Mouse (Mus musculus): ENCODE data around the gene Creb3l2. TPM values are rescaled to one million over a fixed set of nuclear protein-coding genes. Genes with fewer than 3 reads are reported as not detected.

The Creb3l2 gene
- total RNA-seq, 2 experiments from 2014 or later, result 71.3 to 78.3 TPM

DNA sequence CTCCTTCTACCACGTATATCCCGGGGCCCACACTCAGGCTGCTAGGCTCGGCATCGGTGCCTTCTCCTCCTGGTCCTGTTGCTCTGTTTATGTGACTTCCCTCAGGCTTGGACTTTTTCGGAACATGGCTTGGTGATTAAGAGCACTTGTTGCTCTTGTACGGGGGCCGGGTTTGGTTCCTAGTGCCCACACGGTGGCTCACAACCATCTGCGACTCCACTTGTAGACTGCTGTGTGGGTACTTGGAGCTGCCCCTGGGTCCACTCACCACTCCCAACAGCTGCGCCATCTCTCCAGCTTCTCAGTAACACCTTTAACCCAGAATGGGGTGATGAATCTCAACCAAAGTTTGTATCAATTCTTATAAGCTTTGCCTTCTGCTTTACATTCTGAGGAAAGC is 27.4 kb downstream of the Creb3l2 start:
- no peak for DNase-seq (ENCODE audit: low spot score in 2 of 2)

DNA sequence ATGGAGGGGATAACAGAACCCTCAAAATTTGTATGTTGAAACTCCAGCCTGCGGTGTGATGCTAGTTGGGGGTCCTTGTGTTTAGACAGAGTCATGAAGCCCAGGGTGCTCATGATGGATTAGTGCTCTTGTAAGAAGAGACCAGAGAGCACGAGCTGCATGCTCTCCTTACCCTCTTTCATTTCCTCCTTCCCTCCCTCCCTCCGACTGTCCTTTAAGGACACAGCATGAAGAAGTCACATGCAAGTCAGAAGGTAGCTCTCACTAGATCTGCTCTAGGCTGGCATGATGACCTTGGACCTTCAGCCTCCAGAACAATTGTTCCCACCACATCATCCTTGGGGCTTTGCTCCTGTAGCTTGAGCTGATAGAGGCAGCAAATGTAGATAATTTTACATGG is 30.2 kb downstream of the Creb3l2 start:
- DNase-seq (ENCODE audit: low spot score in 2 of 2), result no peak

DNA sequence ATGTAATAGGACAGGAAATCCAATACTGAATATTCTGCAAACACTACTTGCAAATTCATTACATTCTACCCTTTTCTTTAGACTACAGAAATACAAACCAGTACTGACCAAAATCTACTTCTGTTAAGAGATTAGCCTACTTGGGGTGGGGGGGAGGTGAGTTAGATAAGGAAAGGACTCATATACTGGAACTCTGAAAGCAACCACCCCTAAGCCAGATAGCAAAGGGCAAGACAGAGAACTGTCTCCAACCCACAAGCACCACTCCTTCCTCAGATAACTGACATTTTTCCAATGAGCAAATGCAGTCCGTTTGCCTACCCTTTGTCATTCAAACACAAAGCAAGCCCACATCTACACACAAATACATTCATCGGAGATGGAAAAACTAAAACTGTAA is 32.1 kb downstream of the Creb3l2 start:
- no peak for DNase-seq (ENCODE audit: low spot score in 2 of 2)

DNA sequence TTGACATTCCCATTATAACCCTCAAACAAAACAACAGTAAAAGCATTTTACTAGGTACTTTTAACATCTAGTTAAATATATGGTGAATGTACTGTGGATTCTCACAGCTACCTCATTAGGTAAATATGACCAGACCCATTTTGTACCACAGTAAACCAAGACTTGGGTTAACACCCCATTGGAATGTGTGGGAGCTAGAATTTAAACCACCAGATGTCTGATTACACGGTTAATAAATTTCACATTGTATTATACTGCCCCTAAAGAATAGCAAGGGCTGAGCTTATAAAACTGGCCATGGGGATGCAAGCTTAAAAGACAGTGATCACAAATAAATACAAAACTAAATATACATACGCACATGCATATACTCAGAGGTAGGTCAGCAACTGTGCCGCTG is 34.1 kb downstream of the Creb3l2 start:
- no peak for DNase-seq (ENCODE audit: low spot score in 2 of 2)

DNA sequence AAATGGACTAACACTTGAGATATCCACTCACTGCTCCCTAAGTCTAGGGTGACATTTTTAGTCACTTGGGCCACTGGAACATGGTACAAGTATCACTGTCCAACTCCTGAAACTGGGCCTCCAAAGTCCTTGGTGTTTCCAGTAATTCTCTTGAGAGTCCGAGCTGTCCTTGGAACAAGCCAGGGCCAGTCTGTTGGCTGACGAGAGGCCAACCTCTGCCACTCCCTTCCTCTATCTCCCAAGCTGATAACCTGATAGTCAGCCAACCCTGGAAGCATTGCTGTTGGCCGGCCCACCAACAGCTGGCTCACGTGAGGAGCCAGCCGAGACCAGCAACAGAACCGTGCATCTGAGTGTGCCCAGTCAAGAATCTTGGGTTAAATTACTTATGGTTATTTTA is 35.0 kb downstream of the Creb3l2 start:
- no peak for DNase-seq (ENCODE audit: low spot score in 2 of 2)

DNA sequence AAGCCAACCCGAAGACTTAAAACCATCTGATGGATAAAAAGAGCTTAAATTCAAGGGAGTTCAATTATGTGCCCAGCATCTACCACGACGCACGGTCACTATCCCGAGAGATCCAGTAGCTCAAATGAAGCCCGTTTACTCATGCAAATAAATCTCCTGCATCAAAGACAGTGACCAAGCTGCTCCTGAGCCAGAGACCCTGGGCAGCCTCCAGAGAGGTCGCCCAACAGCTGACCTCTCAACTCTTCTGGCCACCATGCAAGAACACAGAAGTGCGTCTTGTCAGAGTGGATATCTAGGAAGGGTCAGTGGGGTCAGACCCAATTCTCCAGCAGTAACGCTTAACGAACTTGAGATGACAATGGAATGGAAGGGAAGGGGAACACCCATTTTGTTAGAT is 35.9 kb downstream of the Creb3l2 start:
- no peak for DNase-seq (ENCODE audit: low spot score in 2 of 2)

DNA sequence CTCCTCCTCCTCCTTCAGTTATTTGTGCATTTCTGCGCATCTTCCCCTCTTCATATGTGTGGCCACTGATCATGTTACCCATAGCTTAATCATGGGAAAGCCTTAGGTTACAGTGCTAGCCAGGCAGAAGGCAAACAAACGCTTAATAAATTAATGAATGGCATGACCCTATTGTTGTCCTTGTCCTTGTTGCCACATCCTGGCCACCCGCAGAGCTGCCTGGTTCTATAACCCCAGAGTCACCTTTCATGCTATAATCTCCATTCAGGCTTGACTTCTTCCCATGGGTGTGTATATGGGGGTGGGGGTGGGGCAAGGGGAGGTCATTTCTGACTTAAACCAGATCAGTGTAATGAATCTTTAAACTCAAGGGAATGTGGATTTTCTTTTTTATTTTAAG is 37.6 kb downstream of the Creb3l2 start:
- no peak for DNase-seq (ENCODE audit: low spot score in 2 of 2)

DNA sequence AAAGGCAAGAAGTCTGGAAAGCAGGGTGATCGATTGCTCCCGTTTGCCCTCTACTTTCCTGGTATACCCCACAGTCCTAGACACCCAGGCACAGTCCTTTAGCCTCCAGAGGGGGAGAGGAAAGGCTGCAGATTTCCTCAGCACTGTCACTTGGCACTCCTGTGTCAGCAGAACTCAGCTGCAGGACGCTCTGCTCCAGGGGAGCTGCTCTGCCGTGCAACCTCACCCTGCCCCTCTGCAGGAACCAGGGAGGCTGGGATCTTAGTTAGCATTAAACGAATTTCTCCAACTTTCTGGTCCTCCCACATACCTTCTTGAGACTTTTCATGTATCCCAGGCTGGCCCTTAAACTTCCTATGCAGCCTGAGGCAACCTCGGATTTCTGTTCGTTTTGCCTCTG is 40.0 kb downstream of the Creb3l2 start:
- no peak for DNase-seq (ENCODE audit: low spot score in 2 of 2)

DNA sequence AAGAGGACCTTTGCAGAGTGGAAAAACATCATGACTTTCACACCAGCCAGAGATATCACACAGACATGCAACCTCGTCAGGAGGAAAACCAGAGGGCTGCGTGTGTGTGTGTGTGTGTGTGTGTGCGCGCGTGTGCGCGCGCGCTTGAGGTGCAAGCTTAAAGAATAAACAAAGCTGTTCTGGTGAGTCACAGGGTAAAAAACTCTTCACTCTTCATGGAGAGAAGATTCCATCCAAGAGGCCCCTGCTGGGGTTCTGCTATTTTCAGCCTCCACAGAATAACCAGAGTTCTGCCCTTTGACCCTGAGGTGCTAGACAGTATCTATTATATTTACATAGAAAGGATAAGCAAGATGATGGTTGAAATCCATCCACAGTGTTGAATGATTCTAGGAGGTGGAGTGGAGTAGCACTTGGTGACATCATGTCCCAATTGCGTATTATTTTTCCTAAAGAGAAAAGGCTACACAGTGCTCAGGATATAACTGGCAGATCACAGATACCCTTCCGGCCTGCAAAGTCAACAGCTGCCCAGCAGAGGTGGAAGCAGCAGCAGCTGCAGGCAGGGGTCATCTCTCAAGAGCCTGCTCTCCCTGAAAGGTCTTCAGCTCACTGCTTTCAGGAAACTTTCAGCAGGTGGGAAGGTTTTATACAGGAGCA is 41.0 kb downstream of the Creb3l2 start:
- no peak for DNase-seq (ENCODE audit: low spot score in 2 of 2)

DNA sequence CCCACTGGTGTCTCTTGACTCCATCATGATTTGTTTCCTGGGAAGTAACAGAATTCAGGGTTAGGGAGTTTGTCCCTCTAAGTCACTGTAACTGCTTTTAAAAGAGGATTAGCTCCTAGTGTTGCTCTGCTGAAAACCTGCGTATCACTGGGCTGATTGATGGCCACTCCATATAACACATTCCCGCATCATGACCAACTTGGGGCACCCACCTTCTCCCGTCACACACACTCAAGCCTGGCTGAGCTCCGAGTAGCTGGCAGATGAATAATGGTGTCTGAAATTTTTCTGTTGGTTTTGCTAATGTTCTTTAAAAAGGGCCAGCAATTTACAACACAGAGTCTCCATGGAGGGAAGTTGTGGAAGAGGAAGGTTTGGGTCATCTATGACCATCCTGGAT is 41.8 kb downstream of the Creb3l2 start:
- DNase-seq (ENCODE audit: low spot score in 2 of 2), result no peak

DNA sequence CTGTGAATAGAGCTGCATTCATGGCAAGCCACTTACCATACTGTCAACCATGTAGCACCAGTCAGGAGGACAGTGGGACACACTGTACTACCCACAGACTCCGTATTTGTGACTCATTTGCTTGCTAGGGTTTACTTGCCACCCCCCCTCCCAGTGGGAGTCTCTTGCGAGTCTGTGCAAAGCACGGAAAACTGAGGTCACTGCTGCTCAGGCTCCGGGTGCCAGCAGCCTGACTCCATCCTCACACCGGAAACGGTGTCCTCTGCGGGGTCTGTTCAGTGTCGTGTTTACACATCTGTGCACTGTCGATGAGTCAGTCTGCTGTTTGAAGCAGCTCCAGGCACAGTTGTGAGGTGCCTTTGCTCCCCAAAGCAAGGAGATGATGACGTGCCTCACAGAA is 43.0 kb downstream of the Creb3l2 start:
- DNase-seq (ENCODE audit: low spot score in 2 of 2), result no peak

DNA sequence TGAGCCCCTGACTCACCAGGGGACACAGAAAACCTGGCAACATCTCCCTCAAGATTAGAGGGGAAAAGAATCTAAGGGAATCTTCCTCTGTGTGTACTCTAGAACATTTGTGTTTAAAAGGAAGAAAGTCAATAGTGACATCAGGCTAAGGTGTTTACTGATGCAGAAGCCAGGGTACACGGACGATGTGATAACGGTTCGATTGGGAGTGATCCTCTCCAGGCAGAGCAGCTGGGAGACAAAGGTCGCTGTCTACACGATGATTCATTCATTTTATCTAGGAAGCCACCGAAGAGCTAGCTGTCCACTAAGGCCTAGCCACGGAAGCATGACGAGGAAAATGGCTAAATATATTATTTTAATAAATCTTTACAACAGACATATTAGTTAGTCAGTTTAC is 44.0 kb downstream of the Creb3l2 start:
- no peak for DNase-seq (ENCODE audit: low spot score in 2 of 2)

DNA sequence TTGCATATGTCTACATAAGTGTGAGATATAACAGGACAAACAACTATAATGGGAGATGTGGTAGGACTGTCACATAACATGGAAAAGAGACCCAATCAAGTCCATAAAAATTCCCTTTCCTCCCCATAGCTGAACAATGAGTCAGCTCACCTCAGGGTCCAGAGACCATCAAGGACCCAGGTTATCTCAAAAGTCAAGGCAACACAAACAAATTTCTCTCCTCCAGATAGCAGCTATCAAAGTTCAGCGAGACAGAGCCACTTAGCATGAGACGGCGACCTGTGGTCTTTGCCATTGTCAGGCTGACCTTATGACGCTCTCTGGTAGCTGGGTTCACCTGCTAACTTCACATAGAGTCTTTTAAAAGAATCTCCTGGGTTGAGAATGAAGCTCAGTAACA is 44.7 kb downstream of the Creb3l2 start:
- no peak for DNase-seq (ENCODE audit: low spot score in 2 of 2)

DNA sequence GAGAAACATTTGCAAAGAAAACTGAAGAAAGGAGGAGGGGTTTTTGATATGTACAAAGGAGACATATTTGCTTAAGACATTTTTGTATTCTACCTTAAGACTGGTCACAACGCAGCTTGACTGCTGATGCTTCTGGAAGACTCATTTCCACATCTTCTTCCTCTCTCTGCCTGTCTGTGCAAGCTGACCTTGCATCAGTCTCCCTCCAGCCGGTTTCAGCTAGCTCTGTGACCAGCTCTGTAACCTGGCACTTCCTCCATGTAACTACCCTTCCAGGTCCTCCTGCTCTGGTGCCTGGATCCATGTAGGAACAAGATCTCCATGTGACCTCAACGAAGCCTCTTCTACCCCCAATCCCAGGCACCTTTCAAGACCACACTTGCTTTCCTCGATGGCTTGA is 45.8 kb downstream of the Creb3l2 start:
- no peak for DNase-seq (ENCODE audit: low spot score in 2 of 2)

DNA sequence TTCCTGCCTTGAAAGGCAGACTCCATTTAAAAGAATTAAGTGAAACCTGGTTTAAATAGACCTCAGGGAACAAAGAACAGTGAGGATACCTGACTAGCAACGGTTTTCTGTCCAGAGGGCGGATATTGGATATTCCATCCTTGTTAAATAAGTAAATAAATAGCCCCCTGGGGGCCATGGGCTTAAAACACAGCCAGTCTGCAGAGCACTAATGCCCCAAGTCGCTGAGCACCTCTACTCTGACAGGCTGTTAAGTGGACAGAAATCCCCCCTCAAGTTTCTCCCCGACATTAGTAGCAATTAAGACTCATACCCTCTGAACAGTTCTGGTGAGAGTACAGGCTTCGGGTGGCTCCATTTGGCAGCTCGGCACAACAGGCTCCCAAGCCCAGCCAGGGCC is 48.7 kb downstream of the Creb3l2 start:
- DNase-seq (ENCODE audit: low spot score in 2 of 2), result no peak

DNA sequence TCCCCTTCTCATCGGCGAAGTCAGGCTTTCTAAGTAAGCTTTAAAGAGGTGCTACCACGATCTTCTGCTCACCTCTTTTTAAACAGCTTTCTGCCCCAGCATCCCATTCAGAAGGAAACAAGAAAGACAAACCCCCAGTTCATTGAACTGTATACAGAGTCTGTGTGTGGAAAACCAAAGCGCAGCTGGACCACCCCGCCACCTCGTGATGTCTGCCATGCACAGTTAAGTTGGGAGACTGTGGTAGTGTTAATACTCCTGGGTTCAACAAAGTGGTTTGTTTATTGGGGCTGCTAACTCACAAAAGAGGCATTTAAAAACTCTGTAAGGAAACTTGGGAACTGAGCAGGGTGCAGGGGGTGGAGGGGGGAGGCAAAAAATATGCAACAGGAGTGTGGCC is 49.7 kb downstream of the Creb3l2 start:
- no peak for DNase-seq (ENCODE audit: low spot score in 2 of 2)

DNA sequence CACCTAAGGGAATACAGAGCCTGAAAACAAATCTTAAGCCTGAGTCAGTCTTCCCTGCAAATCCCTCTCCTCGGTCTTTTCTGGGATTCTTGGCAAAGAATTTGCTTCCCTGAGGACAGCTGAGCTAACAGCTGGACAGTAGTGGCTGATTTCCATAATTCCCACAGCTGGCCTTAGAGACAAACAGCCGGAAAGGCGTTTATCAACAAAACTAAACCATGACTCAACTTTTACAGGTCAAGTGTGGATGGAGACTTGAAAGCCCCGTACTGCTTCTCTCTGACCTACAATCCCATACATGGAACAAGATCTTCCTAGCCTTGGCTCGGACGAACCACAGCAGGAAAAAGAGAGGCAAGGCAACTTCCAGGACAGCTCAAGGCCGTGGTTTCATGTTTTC is 50.6 kb downstream of the Creb3l2 start:
- no peak for DNase-seq (ENCODE audit: low spot score in 2 of 2)

DNA sequence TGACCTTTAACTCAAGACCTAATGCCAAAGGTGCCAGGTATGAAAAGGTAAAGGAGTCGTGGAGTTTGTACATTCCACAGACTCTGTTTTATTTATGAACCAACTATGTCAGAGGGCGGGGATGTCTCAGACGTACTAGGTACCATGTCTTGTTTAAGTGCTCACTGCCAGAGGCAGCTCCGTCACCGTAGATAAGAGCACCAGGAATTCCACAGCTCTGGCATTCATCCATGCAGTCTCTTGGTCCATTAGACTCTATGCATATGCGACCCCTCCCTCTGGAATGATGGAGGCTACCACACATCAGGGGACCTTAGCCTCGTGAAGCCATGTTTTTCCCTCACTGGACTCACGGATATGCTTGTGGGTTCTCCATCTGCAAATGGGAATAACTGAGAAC is 53.0 kb downstream of the Creb3l2 start:
- DNase-seq (ENCODE audit: low spot score in 2 of 2), result no peak

DNA sequence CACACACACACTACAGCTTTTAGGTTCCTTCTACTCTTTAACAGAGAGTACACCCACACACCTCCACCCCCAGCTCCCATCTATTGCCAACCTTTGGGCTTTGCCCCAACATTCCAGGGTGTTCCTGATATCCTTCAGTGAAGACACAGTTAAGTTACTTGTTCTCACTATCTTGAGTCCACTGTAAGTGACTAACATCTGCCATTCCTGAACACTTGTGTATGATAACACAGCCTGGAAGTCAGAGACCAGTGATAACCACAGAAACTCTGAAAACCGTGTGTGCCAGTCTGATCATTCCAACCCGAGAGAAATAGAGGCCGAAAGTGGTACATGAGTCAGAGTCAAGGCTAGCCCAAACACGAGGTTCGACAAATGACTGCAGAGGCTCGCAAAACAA is 53.4 kb downstream of the Creb3l2 start:
- no peak for DNase-seq (ENCODE audit: low spot score in 2 of 2)

DNA sequence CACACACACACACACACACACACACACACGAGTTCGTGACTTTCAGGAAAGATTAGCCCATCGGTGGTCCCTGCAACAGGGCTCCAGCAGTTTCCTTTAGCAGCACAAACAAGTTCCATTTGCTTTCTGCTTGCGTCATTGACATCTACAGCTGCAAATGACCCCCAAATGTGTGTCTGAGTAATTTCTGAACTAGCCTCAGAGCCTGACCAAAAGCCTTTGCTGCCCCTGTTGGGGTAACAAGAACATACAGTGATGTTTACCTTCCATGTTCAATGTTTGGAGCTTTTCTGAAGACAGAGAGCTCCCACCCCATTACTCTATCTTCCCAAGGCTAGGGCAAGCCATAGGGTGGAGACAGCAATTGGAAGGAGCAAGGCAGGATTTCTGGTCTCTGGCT is 54.7 kb downstream of the Creb3l2 start:
- DNase-seq (ENCODE audit: low spot score in 2 of 2), result no peak

DNA sequence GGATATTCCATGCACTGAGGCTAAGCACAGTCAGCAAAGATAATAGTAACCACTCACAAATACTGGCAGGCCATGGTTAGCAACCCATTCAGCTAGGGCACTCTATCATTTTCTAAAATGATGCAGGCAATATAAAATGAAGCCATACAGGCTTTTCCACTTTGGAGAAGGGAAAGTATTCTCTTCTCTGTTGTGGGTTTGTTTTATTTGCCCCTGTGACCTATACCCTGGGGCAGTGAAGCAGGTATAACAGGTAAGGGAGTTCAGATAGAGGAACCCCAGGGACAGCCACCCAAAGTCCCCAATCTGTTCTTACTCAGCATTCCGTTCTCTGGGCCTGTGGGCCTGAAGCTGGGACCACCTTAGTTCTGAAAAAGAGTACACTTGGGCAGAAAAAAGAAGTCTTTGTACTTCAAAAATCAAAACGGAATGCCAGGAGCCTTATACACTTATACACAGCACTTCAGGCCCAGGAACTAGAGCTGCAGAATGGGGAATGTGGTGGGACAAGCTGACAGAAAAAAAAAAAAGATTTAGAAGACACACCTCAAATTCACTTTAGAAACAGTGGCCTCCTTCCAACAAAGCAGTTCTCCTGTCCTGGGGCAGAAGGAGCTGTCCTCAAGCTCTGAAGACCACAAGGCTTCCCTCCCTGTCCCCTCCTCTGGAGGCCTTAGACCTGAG is 56.2 kb downstream of the Creb3l2 start:
- DNase-seq (ENCODE audit: low spot score in 2 of 2), result no peak

DNA sequence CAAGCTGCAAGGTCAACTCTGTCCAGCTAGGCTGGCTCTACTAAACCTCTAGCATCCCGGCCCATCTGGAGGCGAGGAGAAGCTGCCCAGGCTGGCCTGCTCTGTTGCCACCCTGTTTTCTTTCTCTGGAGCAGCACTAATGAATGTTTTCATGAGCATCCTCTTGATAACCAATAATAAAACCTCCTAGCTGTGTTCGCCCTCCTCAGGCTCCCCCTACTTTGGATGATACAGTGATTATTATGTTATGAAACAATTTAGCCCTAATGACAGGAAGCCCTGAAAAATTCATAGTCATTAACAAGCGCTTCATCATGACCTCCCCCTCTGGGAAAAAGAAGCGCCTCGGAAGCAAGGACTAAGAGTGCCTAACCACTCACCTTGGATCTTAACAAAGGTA is 59.2 kb downstream of the Creb3l2 start:
- no peak for DNase-seq (ENCODE audit: low spot score in 2 of 2)

DNA sequence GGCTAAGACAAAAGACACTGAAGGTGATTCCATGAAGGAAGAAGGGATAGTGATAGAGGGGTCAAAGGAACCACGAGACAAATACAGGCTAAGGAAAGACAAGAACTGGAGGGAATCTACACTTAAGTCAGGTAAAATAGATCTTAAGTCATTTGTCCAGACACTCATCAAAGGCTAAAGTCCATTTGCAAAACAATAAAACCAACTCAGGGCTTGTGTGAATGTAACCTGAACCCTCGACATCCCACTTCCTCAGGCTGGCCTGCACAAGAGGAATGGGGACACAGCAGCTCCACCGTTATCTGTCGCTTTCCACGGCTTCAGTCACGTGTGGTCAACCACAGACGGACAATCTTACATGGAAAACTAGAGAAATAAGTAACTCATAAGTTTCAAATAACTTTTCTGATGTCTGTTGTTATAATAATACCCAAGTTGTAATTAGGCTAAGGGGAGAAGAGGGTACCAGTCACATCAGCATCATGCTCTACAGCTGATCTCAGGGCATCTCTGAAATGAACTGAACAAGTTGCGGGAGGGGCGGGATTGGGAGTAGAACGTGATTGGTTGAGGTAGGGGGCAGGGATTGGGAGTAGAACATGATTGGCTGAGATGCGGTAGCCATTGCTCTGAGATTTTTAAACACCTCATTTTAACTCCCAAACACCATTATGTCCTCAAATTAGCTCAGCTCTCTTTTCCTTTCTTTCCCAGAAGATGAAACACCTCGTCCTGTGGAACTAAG is 63.9 kb downstream of the Creb3l2 start:
- no peak for DNase-seq (ENCODE audit: low spot score in 2 of 2)

All from adrenal gland, postnatal 4 days (tissue).